Mouse (Mus musculus): ENCODE measurements at regions not wholly inside any gene's neighbourhood (a gene's known extent, or its start where the extent isn't known, plus 50 kb on each side); places are given as distances from the start of the nearest gene placed in this dataset.
"Not testable (repeated sequence)": the region's sequence is repeated elsewhere in the genome, so short reads cannot be mapped to it uniquely, and the experiment has no call there.

DNA sequence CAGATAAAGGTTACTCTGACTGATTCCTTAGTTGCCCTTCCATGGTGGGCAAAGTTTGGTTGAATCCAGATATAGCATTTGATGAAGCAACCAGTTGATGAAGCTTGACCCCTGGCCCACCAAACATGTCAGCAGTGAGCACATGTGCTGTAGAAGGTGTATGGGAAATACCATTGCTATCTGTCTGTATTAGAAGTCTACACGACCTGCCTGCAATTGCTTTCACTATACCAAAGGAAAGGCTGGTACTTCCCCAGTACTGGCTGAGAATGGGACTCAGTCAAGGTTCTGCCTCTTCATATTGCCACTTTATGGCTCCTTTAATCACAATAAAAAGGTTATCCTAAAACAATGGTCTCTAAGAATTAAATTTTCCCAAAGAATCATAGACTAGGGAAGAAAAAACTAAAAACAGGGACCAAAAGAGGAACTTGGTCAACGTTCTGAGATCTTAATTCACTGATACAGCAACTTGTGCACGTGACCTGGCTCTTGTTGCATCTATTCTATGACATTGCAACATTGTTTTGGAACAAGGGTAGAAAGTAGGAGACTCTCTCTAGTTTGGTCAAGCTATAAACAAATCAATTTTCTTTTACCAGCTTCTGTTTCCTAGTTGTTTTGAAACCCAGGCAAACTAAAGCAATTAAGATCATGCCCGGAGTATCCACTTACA, 284.0 kb downstream of the Rapgef2 start:
- no peak for DNase-seq

GRCm38 (mm10) chr3:79001754-79002153, 284.6 kb downstream of the Rapgef2 start:
- no peak for DNase-seq

DNA sequence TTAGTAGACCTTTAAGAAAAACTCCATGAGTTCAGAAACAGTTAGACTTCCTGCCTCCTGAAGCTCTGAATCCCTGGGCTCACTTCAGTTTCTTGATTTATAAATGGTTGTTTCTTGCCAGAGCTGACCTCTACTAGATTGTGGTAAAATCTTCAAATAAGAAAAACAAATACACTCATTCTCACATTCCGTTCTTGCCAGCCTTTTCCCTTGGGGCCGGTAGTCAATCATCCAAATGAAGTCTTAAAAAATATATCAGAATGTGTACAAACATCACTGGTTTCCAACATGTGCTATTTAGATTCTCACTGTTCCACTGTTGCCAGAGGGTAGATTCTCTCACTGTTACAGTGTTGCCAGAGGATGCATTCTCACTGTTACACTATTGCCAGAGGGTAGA, 286.0 kb downstream of the Rapgef2 start:
- no peak for DNase-seq

DNA sequence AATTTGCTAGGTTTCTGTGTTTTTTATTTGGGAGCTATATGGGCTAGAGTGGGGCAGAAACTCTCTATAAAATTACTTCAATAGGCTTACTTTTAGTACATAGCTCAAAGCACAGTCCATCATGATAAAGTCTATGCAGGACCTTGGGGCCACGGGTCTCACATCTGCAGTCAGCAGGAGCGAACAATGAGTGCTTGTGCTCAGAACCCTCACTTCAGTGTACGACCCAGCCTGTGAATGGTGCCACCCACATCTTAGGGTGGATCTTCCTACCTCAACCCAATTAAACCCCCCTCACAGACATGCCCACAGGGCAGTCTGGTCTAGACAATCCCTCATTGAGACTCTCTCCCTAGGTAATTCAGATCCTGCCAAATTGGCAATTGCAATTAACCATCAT, 286.5 kb downstream of the Rapgef2 start:
- no peak for DNase-seq

- DNase-seq = no peak
Observed at GRCm38 (mm10) chr3:78988120-78988519, 298.2 kb downstream of the Rapgef2 start.

DNA sequence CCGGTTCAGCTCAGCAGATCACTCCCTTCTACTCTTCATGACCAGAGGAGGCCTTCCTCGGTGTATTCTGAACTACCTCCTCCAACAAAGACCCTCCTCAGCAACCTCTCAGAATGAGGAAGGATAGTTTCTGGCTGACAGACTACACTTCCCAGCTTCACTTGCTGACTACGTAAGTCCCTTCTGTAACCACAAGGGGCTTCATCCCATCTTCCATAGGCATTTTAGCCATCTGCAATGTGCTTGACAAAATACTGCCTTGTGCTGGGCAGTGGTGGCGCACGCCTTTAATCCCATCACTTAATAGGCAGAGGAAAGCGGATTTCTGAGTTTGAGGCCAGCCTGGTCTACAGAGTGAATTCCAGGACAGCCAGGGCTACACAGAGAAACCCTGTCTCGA, 299.6 kb downstream of the Rapgef2 start:
- DNase-seq = no peak

- no peak for DNase-seq
Observed at GRCm38 (mm10) chr3:78981057-78981456, 305.3 kb downstream of the Rapgef2 start.

GRCm38 (mm10) chr3:78978781-78979180, 307.5 kb downstream of the Rapgef2 start:
- DNase-seq = no peak

DNA sequence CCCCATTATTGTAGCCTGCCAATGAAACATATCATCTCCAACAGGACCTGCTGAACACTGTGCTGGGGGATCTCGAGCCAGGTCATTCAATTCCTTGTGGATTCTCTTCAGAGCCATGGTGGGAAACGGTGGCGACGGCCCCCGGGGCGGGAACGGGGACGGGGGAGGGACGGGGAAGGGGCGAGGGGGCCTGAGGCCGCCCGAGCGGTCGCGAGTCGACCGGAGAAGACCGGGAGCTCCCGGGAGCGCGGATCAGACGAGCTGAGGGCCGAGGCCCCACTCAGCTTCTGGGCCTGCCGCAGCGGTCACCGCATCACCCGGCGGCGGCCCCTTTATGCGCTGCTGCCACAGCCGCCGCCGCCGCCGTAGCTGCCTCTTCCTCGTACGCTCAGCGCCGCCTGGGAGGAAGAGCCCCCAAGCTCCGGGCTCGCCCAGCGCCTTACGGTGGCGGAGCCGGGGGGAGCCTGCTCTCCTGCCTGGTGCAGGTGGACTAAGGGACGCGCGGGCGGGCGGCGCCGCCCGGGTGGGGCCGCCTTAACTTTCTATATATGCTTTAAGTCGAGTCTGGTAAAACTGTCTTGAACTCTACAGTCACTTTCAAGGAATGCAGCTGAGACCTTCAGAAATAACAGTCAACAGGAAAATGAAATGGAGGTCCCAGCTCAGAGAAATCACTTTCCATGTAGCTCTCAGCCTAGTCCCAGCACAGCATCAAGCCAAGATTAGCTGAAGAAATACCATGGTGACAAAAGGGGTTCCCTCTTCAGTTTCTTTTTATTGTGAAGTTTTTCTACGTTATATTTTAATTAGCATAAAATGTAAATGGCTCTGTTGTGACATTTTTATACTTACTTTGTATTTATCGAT, 319.4 kb downstream of the Rapgef2 start:
- peak; percentile 26 for DNase-seq

- DNase-seq = no peak
Observed at GRCm38 (mm10) chr3:78964231-78964858, 322.0 kb downstream of the Rapgef2 start.

GRCm38 (mm10) chr3:78958781-78959180, 327.5 kb downstream of the Rapgef2 start:
- DNase-seq = peak; percentile 11

DNA sequence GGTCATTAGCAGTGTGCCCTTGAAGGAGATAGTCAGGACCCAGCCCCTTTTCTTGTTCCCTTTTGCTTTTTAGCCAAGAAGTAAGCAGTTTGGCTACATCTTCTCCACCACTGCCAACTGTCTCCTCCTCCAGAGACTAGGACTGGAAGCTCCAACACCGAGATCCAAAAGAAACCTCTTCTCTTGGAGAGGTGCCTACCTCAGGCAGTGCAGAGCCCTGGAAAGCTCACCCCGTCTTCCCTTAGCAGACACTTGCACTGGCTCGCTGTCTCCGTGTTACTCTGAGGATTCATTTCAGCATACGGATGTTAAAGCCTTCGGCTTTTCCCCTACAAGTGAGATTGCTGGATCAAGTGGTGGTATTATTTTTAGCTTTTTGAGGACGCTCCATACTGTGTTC, 331.0 kb downstream of the Rapgef2 start:
- DNase-seq = no peak

GRCm38 (mm10) chr3:78949385-78949784, 336.9 kb downstream of the Rapgef2 start:
- DNase-seq = not testable (repeated sequence)

- no peak for DNase-seq
Observed at GRCm38 (mm10) chr3:78948700-78949099, 337.6 kb downstream of the Rapgef2 start.

DNA sequence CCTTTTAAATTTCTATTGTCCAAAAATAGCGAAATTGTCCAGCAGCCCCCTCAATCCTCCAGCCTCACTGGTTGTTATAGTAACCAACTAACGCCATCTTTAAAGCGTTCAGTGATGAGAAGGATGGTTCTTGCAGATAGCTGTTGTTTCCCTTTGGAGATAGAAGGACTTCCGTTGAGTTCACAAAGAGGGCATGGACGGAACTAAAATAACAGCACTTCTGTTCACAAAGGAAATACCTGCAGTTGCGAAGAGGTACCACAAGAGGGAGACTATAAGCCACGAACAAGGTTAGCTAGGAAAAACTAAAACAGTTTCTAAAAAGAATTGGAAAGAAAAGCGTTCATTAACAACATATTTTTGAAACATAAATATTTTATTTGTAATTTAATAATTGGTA, 338.1 kb downstream of the Rapgef2 start:
- peak; percentile 44 for DNase-seq

- DNase-seq = no peak
Observed at GRCm38 (mm10) chr3:78947183-78947582, 339.1 kb downstream of the Rapgef2 start.

- DNase-seq = no peak
Observed at GRCm38 (mm10) chr3:78944185-78944584, 342.1 kb downstream of the Rapgef2 start.

DNA sequence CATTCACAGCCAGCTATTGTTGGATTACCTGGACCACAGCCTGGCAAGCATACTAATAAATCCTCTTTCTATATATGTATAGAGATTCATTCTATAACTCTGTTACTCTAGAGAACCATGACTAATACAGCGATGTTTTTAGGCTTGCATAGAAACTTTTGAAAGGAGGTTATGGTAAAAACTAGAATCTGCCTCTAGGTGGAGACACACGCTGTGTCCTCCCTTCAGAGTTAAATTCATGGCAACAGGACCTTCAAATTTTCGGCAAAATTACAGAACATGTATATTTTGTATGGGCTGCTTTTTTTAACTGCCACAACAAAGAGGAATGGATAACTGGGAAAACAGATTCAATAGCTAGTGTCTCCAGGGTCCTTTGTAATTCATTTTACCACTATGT, 353.3 kb downstream of the Rapgef2 start:
- DNase-seq = no peak

- no peak for DNase-seq
Observed at GRCm38 (mm10) chr3:78919850-78920249, 366.5 kb downstream of the Rapgef2 start.

DNA sequence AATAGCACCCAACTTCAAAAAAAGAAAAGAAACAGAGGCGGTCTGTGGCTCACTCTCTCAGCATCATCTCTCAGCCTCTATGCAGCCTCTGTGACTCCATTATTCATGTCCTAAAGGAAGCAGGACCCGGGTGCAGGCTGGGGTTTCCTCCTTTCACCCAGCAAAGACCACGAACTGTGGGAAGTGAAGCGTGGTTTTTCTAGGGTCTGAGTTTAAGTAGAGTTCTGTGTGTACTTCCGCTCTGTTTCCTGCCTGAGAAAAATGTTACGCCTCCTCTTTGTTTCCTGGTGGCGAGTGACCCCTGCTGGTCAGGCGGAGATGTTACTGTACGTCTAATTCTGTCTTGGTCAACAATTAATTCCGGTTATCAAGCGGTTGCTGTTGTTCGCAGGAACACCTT, 366.9 kb downstream of the Rapgef2 start:
- DNase-seq = peak; percentile 79

DNA sequence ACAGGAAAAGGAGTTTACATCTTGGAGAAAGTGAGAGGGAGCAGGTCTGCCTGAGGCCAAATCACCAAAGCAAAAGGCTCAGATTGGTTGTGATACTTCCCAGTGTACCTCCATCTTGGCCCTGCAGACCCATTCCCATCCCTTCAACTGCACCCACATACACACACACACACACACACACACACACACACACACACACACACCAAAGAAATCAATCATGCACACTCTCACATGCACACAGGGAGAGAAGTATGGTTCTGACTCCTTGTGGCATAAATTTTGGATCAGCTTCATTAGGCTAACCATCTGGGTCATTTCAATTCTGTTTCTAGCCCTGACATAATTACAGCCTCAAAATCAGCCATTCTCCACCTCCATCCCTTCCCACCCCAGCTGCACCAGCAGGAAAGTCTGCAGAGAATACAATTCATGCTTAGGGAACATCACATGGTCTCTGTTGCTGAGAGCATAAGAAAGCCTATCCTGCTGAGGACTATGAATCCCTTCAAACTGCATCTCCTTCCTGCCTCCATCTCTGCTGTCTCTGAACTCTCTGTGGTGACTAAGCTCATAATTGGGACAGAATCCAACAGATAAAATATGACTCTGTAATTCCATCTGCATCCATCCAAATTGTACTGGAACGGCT, 378.0 kb downstream of the Rapgef2 start:
- DNase-seq = no peak

GRCm38 (mm10) chr3:78907778-78908177, 378.5 kb downstream of the Rapgef2 start:
- DNase-seq = no peak
